Mouse (Mus musculus) lung, postnatal 0 days (tissue): ENCODE data around the gene Vegfa. TPM values are rescaled to one million over a fixed set of nuclear protein-coding genes. Genes with fewer than 3 reads are reported as not detected.

Experiments used
- ATAC-seq: fragments of 200-750 bp; cut with Nextera tagmentation; 2 replicates; pipeline ENCODE4 v1.8.0; 2017; ENCODE audit warnings: moderate library complexity
- DNase-seq: peaks from one replicate; pipeline ENCODE4 v3.0.0-alpha.2; 2016; ENCODE audit warnings: low spot score
- H3K27ac ChIP-seq: fragments of 300-500 bp; sonication (generic); 2 replicates; pipeline ENCODE4 v1.5.1; 2014; ENCODE audit warnings: antibody characterized with exemption, mild to moderate bottlenecking, low read length, mixed read lengths
- H3K27me3 ChIP-seq: fragments of 300-500 bp; sonication (generic); replicated peaks from 2 replicates; pipeline ENCODE4 v1.6.1; 2014; ENCODE audit warnings: low read length, mixed read lengths; ENCODE audit not compliant: insufficient read depth
- H3K36me3 ChIP-seq: fragments of 300-500 bp; sonication (generic); 2 replicates; pipeline ENCODE4 v1.6.1; 2014; ENCODE audit warnings: low read length, mixed read lengths; ENCODE audit not compliant: insufficient read depth
- H3K4me1 ChIP-seq: fragments of 300-500 bp; sonication (generic); 2 replicates; pipeline ENCODE4 v1.6.1; 2014; ENCODE audit warnings: antibody characterized with exemption, low read depth, low read length, mixed read lengths; ENCODE audit not compliant: insufficient read depth
- H3K4me2 ChIP-seq: fragments of 300-500 bp; sonication (generic); replicated peaks from 2 replicates; pipeline ENCODE4 v1.6.1; 2014; ENCODE audit warnings: low read depth, mild to moderate bottlenecking, low read length, moderate library complexity, mixed read lengths
- H3K4me3 ChIP-seq: fragments of 300-500 bp; sonication (generic); 2 replicates; pipeline ENCODE4 v1.5.1; 2014; ENCODE audit warnings: low read depth, low read length
- H3K9ac ChIP-seq: fragments of 300-500 bp; sonication (generic); replicated peaks from 2 replicates; pipeline ENCODE4 v1.6.1; 2014; ENCODE audit warnings: low read depth, mild to moderate bottlenecking
- H3K9me3 ChIP-seq: fragments of 300-500 bp; sonication (generic); 2 replicates; pipeline ENCODE4 v1.6.1; 2016; ENCODE audit warnings: low read length, mixed read lengths
- CTCF ChIP-seq: IDR thresholded peaks from 2 replicates; pipeline ENCODE4 v1.5.1; 2016; ENCODE audit warnings: antibody characterized with exemption, mild to moderate bottlenecking
- EP300 ChIP-seq: IDR thresholded peaks from 2 replicates; pipeline ENCODE4 v1.6.1; 2016; ENCODE audit warnings: antibody characterized with exemption, mild to moderate bottlenecking, control low read depth
- WGBS: fragments of 180-500 bp; shearing (Covaris S2); extraction: QIAGEN DNeasy Blood & Tissue Kit; methylation state at CpG from one replicate; pipeline ENCODE4 v1.1.7; 2014; 5-methylcytosine and 5-hydroxymethylcytosine counted together
- polyA plus RNA-seq: library from polyadenylated mRNA; unstranded; fragments of >200 nt; fragmentation: Nextera tagmentation; extraction: Ambion mirVana; gene quantifications from 2 replicates; pipeline ENCODE4 v1.2.1, GENCODE M21; 2015

Vegfa gene
- polyA plus RNA-seq, 1 experiment from 2014 or later, result 21.4 TPM

DNA sequence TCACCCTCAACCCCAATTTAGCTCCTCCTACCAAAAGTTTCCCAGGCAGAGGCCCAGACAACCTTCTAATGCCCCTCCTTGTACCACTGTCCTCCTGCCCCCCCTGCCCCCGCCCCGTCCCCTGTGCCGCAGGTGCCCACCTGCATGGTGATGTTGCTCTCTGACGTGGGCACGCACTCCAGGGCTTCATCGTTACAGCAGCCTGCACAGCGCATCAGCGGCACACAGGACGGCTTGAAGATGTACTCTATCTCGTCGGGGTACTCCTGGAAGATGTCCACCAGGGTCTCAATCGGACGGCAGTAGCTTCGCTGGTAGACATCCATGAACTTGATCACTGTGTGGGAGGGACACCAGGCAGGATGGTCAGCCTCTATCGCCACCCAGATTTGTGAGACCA is 7.0 kb downstream of the Vegfa start:
- Histone ChIP-seq H3K9me3 (no peaks in the 10 kb centered on the region), H3K27me3 (no peaks in the 10 kb centered on the region), H3K4me3 (no peak overlapping the region), H3K4me2 (no peak overlapping the region), H3K36me3 (peaks cover 43% of the 10 kb centered on the region), H3K4me1 (peaks cover 34% of the 10 kb centered on the region), H3K27ac (peak overlapping the region; percentile 5; the same call in 1 of the 2 replicates), H3K9ac (no peak overlapping the region)
- DNase-seq (no peak), ATAC-seq (no peak)
- TF ChIP-seq EP300 (no peak), CTCF (no peak)
- WGBS, result 90% methylated on average over 15 of the region's 15 CpGs

DNA sequence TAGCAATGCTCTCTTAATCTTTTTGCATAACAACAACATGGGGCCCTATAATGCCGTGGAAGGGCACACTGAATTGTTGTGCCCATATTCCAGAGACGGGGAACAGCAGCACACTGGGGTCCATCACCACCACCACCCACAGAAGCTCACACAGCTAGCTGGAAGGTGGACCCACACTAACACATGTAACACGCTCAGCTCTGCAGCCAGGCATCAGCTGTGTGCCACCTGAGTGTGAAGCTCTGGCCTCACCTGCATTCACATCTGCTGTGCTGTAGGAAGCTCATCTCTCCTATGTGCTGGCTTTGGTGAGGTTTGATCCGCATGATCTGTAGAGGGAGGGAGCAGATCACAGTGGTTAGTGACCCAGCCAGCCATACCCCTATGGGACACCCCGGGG is 8.0 kb downstream of the Vegfa start:
- 90% methylated on average over 5 of the region's 5 CpGs for WGBS
- H3K4me1 ChIP-seq, result peaks cover 28% of the 10 kb centered on the region
- no peaks in the 10 kb centered on the region for H3K9me3 ChIP-seq
- no peak for ATAC-seq
- H3K4me3 ChIP-seq, result no peak overlapping the region
- H3K27ac ChIP-seq, result no peak overlapping the region
- H3K27me3 ChIP-seq, result no peaks in the 10 kb centered on the region
- no peak for DNase-seq
- TF ChIP-seq CTCF, result no peak
- TF ChIP-seq EP300, result no peak
- no peak overlapping the region for H3K9ac ChIP-seq
- no peak overlapping the region for H3K4me2 ChIP-seq
- peaks cover 53% of the 10 kb centered on the region for H3K36me3 ChIP-seq

- 90% methylated on average over 8 of the region's 8 CpGs for WGBS
- TF ChIP-seq EP300 (no peak), CTCF (no peak)
- H3K4me2 ChIP-seq, result no peak overlapping the region
Observed at GRCm38 (mm10) chr17:46023572-46023971, 8.6 kb downstream of the Vegfa start.

DNA sequence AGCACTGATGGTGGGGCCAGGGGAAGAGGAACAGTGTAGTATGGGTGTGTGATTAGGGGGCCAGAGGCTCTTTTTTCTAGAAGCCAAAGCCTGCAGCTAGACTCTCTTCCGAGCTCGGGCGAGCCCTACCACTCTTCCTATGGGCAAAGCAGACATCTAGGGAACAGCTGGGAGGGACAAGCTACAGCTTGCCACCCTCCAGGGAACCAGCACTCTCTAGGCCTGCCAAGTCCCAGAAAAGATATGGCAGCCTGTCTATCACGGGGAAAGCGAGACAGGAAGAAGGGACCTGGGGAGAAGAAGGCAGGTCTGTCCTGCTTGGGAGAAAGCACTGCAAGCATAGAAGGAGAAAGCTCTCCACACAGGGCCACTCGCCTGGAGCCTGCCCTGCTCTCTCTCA is 9.2 kb downstream of the Vegfa start:
- no peak overlapping the region for H3K27ac ChIP-seq
- no peak overlapping the region for H3K4me2 ChIP-seq
- DNase-seq, result no peak
- no peaks in the 10 kb centered on the region for H3K9me3 ChIP-seq
- peaks cover 64% of the 10 kb centered on the region for H3K36me3 ChIP-seq
- TF ChIP-seq EP300 (no peak), CTCF (no peak)
- H3K27me3 ChIP-seq, result no peaks in the 10 kb centered on the region
- H3K4me3 ChIP-seq, result no peak overlapping the region
- 69% methylated on average over 6 of the region's 6 CpGs for WGBS
- no peak for ATAC-seq
- H3K9ac ChIP-seq, result no peak overlapping the region
- H3K4me1 ChIP-seq, result peaks cover 21% of the 10 kb centered on the region

More at GRCm38 (mm10) chr17:46023572-46023971, 8.6 kb downstream of the Vegfa start:
- ATAC-seq (no peak), DNase-seq (no peak)
- Histone ChIP-seq H3K4me3 (no peak overlapping the region), H3K36me3 (peaks cover 60% of the 10 kb centered on the region), H3K4me1 (peaks cover 23% of the 10 kb centered on the region), H3K27me3 (no peaks in the 10 kb centered on the region), H3K27ac (no peak overlapping the region), H3K9me3 (no peaks in the 10 kb centered on the region), H3K9ac (no peak overlapping the region)

- H3K4me3 ChIP-seq, result no peak overlapping the region
- no peak overlapping the region for H3K4me2 ChIP-seq
- H3K27ac ChIP-seq, result no peak overlapping the region
- peaks cover 17% of the 10 kb centered on the region for H3K4me1 ChIP-seq
- DNase-seq (no peak), ATAC-seq (no peak)
- TF ChIP-seq CTCF, result no peak
- TF ChIP-seq EP300, result no peak
- no peaks in the 10 kb centered on the region for H3K9me3 ChIP-seq
- H3K27me3 ChIP-seq, result no peaks in the 10 kb centered on the region
- no peak overlapping the region for H3K9ac ChIP-seq
- 90% methylated on average over 4 of the region's 4 CpGs for WGBS
- H3K36me3 ChIP-seq, result peaks cover 68% of the 10 kb centered on the region
Observed at GRCm38 (mm10) chr17:46022427-46022826, 9.7 kb downstream of the Vegfa start.

GRCm38 (mm10) chr17:46021760-46022159 is 10.4 kb downstream of the Vegfa start:
- ATAC-seq (no peak), DNase-seq (no peak)
- Histone ChIP-seq H3K36me3 (peaks cover 68% of the 10 kb centered on the region), H3K4me1 (peaks cover 11% of the 10 kb centered on the region; the same call in 1 of the 2 replicates), H3K27ac (no peak overlapping the region), H3K4me2 (no peak overlapping the region), H3K27me3 (no peaks in the 10 kb centered on the region), H3K9ac (no peak overlapping the region), H3K9me3 (no peaks in the 10 kb centered on the region), H3K4me3 (no peak overlapping the region)
- no peak for TF ChIP-seq EP300
- TF ChIP-seq CTCF, result no peak
- 88% methylated on average over 9 of the region's 9 CpGs for WGBS

GRCm38 (mm10) chr17:46021173-46021572 is 11.0 kb downstream of the Vegfa start:
- Histone ChIP-seq H3K4me1 (peaks cover 5% of the 10 kb centered on the region; the same call in 1 of the 2 replicates), H3K4me2 (no peak overlapping the region), H3K27ac (no peak overlapping the region), H3K4me3 (no peak overlapping the region), H3K9ac (no peak overlapping the region), H3K27me3 (no peaks in the 10 kb centered on the region), H3K36me3 (peaks cover 73% of the 10 kb centered on the region), H3K9me3 (no peaks in the 10 kb centered on the region)
- DNase-seq (no peak), ATAC-seq (no peak)
- no peak for TF ChIP-seq EP300
- TF ChIP-seq CTCF, result no peak
- WGBS, result 86% methylated on average over 7 of the region's 7 CpGs
